Comparison of ENCODE assay signal across 32 mouse cellular contexts in genomic region chr14:108022551-108022950, GRCm38 (mm10).
"Had no signal": no experiment of that assay in that cellular context is flagged by ENCODE, and none has a peak within 500 bp of the region (broad histone marks: within the 10 kb centered on the region; RNA-seq: fewer than 3 reads in every experiment).

No protein-coding gene starts in this region.

- DNase-seq: heart, postnatal 10 days; heart, postnatal 14 days; heart, postnatal 36 days; heart, postnatal 4 days; kidney, adult 11 months; kidney, adult 18-20 months; kidney, adult 2 months; kidney, adult 8-10 months; kidney, adult 9 months; kidney, postnatal 14 days; kidney, postnatal 25 days; layer of hippocampus, adult 9-11 months; layer of hippocampus, postnatal 36 days had no signal

- H3K9ac ChIP-seq: heart, embryonic 12.5 days; heart, embryonic 13.5 days; heart, embryonic 15.5 days; hindbrain, embryonic 12.5 days; hindbrain, embryonic 13.5 days; hindbrain, embryonic 14.5 days; hindbrain, embryonic 15.5 days; intestine, embryonic 15.5 days; kidney, embryonic 15.5 days had no signal

- H3K27me3 ChIP-seq: heart, embryonic 12.5 days; heart, embryonic 13.5 days; heart, embryonic 15.5 days; hindbrain, embryonic 12.5 days; hindbrain, embryonic 13.5 days; hindbrain, embryonic 15.5 days; intestine, embryonic 15.5 days; kidney, embryonic 15.5 days had no signal

- H3K9me3 ChIP-seq: heart, embryonic 10.5 days; heart, embryonic 12.5 days; heart, embryonic 13.5 days; heart, embryonic 15.5 days; hindbrain, embryonic 10.5 days; hindbrain, embryonic 12.5 days; hindbrain, embryonic 13.5 days; hindbrain, embryonic 15.5 days; intestine, embryonic 15.5 days; kidney, embryonic 15.5 days had no signal

- H3K27ac ChIP-seq: heart, embryonic 10.5 days; heart, embryonic 13.5 days; heart, embryonic 15.5 days; hindbrain, embryonic 10.5 days; hindbrain, embryonic 12.5 days; hindbrain, embryonic 13.5 days; hindbrain, embryonic 14.5 days; hindbrain, embryonic 15.5 days; hindbrain, postnatal 0 days; intestine, embryonic 15.5 days; kidney, embryonic 15.5 days; layer of hippocampus, adult 2 months; left cerebral cortex, adult 2 months had no signal

- ATAC-seq: hindbrain, embryonic 16.5 days; hindbrain, postnatal 0 days; inflammation-experienced regulatory T-cells, adult 6 months; intestine, embryonic 15.5 days; intestine, embryonic 16.5 days; intestine, postnatal 0 days had no signal

- H3K4me2 ChIP-seq: heart, embryonic 11.5 days; heart, embryonic 12.5 days; heart, embryonic 13.5 days; heart, embryonic 15.5 days; hindbrain, embryonic 12.5 days; hindbrain, embryonic 13.5 days; hindbrain, embryonic 14.5 days; hindbrain, embryonic 15.5 days; intestine, embryonic 15.5 days; kidney, embryonic 15.5 days had no signal

- H3K4me3 ChIP-seq: heart, embryonic 10.5 days; heart, embryonic 12.5 days; heart, embryonic 13.5 days; heart, embryonic 15.5 days; hindbrain, embryonic 10.5 days; hindbrain, embryonic 12.5 days; hindbrain, embryonic 13.5 days; hindbrain, embryonic 15.5 days; intestine, embryonic 15.5 days; kidney, embryonic 15.5 days; layer of hippocampus, adult 2 months; left cerebral cortex, adult 2 months had no signal

- H3K4me1 ChIP-seq: heart, embryonic 10.5 days; heart, embryonic 12.5 days; heart, embryonic 13.5 days; heart, embryonic 15.5 days; hindbrain, embryonic 10.5 days; hindbrain, embryonic 12.5 days; hindbrain, embryonic 13.5 days; hindbrain, embryonic 15.5 days; intestine, embryonic 15.5 days; kidney, embryonic 15.5 days had no signal

- H3K36me3 ChIP-seq: heart, embryonic 10.5 days; heart, embryonic 12.5 days; heart, embryonic 13.5 days; heart, embryonic 15.5 days; hindbrain, embryonic 10.5 days; hindbrain, embryonic 12.5 days; hindbrain, embryonic 13.5 days; hindbrain, embryonic 15.5 days; intestine, embryonic 15.5 days; kidney, embryonic 15.5 days had no signal
